Mouse (Mus musculus): ENCODE results near the gene Vmn2r61.

Gene Vmn2r61

DNA sequence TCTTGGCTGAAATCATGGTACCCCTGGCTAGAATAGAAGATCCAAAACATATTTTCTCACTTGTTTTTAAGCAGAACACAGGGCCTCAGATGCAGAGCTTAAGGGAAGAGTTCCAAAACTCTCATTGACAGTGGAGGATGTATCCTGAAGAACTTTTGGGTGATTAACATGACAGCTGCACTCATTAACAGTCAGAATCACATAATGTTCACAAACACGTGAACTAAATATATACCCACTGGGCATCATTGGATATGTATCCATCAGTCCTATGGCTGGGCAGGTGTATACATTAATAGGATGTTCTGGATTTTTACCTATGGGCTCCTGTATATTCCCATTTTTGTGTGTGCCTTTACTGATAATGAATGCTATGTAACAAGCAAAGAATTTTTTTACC is at the start of gene Vmn2r61:
Vmn2r61 (plus strand) TSS at position 301 of the 400 bp plus-strand sequence.
- no peak for DNase-seq

Measured in right cerebral cortex, adult 18-20 months (tissue).